Mouse (Mus musculus) neural tube, embryonic 14.5 days (tissue): ENCODE data around the gene Rab5if. TPM values are rescaled to one million over a fixed set of nuclear protein-coding genes. Genes with fewer than 3 reads are reported as not detected.
"Not testable (repeated sequence)": the region's sequence is repeated elsewhere in the genome, so short reads cannot be mapped to it uniquely, and the experiment has no call there.

Source experiments
- ATAC-seq: fragments of 200-750 bp; cut with Nextera tagmentation; 2 replicates; pipeline ENCODE4 v1.8.0; 2017; ENCODE audit warnings: low read depth, mild to moderate bottlenecking, moderate TSS enrichment, moderate library complexity
- H3K27ac ChIP-seq: fragments of 300-500 bp; sonication (generic); 2 replicates; pipeline ENCODE4 v1.5.1; 2014; ENCODE audit warnings: low read depth, mild to moderate bottlenecking, control low read depth, low read length, moderate library complexity, mixed read lengths
- H3K27me3 ChIP-seq: fragments of 300-500 bp; sonication (generic); 2 replicates; pipeline ENCODE4 v1.6.1; 2014; ENCODE audit warnings: low read length; ENCODE audit not compliant: control insufficient read depth, insufficient read depth
- H3K36me3 ChIP-seq: fragments of 300-500 bp; sonication (generic); 2 replicates; pipeline ENCODE4 v1.6.1; 2014; ENCODE audit warnings: low read length, mixed read lengths; ENCODE audit not compliant: control insufficient read depth, insufficient read depth
- H3K4me1 ChIP-seq: fragments of 300-500 bp; sonication (generic); 2 replicates; pipeline ENCODE4 v1.6.1; 2014; ENCODE audit warnings: low read length; ENCODE audit not compliant: control insufficient read depth, insufficient read depth
- H3K4me2 ChIP-seq: fragments of 300-500 bp; sonication (generic); 2 replicates; pipeline ENCODE4 v1.6.1; 2014; ENCODE audit warnings: mild to moderate bottlenecking, low read depth, low read length, control low read depth
- H3K4me3 ChIP-seq: fragments of 300-500 bp; sonication (generic); 2 replicates; pipeline ENCODE4 v1.5.1; 2014; ENCODE audit warnings: low read depth, low read length, control low read depth, mixed read lengths
- H3K9ac ChIP-seq: fragments of 300-500 bp; sonication (generic); replicated peaks from 2 replicates; pipeline ENCODE4 v1.6.1; 2014; ENCODE audit warnings: low read depth, mild to moderate bottlenecking, control low read depth, low read length, mixed read lengths
- H3K9me3 ChIP-seq: fragments of 300-500 bp; sonication (generic); 2 replicates; pipeline ENCODE4 v1.6.1; 2016; ENCODE audit warnings: low read length; ENCODE audit not compliant: control insufficient read depth
- WGBS: fragments of 180-500 bp; shearing (Covaris S2); extraction: QIAGEN DNeasy Blood & Tissue Kit; methylation state at CpG from one replicate; pipeline ENCODE4 v1.1.7; 2014; 5-methylcytosine and 5-hydroxymethylcytosine counted together
- polyA plus RNA-seq: library from polyadenylated mRNA; unstranded; fragments of >200 nt; fragmentation: Nextera tagmentation; extraction: Ambion mirVana; gene quantifications from 2 replicates; pipeline ENCODE4 v1.2.1, GENCODE M21; 2014

Gene Rab5if
- polyA plus RNA-seq, 1 experiment from 2014 or later = 165 TPM

DNA sequence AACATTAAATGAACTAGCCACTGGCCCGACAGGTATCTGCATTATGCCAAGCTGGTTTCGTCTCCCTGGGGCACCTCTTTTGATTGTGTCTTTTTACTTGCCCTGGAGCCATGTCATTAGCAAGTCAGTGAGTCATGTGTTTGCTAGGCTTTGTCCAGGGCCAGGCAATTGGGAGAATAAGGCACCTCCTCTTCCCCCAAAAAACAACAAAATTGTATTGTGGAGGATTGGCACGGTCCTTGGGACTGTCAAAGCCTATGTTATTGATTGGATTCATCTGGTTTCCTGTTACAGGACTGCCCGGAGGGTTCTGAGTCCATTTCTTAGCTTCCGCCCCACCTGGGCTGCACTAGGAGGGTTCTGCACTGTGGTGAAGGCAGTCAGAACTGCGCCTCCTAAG lies 15.3 kb upstream of the Rab5if start:
- H3K27ac ChIP-seq = no peak overlapping the region
- H3K27me3 ChIP-seq = no peaks in the 10 kb centered on the region
- H3K9ac ChIP-seq = no peak overlapping the region
- H3K36me3 ChIP-seq = peaks cover 4% of the 10 kb centered on the region; the same call in 1 of the 2 replicates
- H3K4me2 ChIP-seq = no peak overlapping the region
- no peak overlapping the region for H3K4me3 ChIP-seq
- no peak for ATAC-seq
- 56% methylated on average over 6 of the region's 6 CpGs for WGBS
- H3K4me1 ChIP-seq = peaks cover 14% of the 10 kb centered on the region; the same call in 1 of the 2 replicates
- H3K9me3 ChIP-seq = no peaks in the 10 kb centered on the region

DNA sequence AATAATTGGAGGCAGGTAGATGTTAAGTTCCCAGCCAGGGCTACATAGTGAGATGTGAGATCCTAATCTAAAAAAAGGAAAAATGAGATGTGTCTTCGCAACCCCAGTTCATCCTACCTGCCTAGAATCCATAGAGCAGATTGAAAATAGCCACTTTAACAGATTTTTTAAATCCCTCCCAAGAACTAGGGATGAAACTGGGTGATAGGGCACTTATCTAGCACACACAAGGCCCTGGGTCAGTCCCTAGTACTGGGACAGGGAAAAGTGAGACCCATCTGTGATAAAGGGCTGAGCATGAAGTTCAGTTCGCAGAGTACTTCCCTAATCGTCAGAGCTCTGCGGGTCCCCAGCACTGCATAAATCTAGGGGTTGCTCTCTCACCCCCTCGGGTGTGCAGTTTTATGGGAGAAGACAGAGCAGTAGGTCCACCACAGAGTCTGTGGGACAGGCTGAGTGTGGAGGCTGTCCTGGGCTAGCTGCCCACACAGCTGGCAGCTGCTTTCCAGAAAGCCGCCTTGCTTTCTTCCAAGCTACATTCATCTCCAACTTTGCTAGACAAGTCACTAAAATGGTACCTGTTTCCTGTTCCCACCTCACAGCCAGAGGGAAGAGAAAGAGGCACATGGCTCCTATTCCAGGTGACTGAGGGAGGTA lies 14.3 kb upstream of the Rab5if start:
- H3K36me3 ChIP-seq = peaks cover 4% of the 10 kb centered on the region; the same call in 1 of the 2 replicates
- H3K4me2 ChIP-seq = no peak overlapping the region
- H3K4me1 ChIP-seq = peaks cover 14% of the 10 kb centered on the region; the same call in 1 of the 2 replicates
- H3K9me3 ChIP-seq = no peaks in the 10 kb centered on the region
- no peak overlapping the region for H3K27ac ChIP-seq
- H3K9ac ChIP-seq = no peak overlapping the region
- H3K4me3 ChIP-seq = no peak overlapping the region
- 84% methylated on average over 6 of the region's 6 CpGs for WGBS
- no peak for ATAC-seq
- H3K27me3 ChIP-seq = no peaks in the 10 kb centered on the region

DNA sequence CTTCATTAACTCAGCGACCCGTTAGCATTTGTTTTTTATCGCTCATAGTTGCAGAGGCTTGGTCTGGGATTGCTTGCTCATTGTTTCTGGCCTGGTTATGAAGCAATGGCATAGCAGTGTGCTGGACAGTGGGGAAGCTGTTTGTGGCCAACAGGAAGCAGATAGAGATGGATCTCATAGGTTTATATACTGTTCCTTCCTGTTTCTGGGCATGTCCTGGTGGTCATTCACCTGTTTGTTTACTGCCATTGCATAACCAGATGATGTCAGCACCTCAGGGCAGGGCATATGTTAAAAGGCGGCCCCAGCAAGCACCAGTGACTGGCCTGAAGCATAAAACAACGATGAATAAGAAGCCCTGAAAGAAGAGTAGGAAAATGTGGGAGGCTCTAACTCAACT lies 12.4 kb upstream of the Rab5if start:
- no peak overlapping the region for H3K9ac ChIP-seq
- no peak overlapping the region for H3K27ac ChIP-seq

DNA sequence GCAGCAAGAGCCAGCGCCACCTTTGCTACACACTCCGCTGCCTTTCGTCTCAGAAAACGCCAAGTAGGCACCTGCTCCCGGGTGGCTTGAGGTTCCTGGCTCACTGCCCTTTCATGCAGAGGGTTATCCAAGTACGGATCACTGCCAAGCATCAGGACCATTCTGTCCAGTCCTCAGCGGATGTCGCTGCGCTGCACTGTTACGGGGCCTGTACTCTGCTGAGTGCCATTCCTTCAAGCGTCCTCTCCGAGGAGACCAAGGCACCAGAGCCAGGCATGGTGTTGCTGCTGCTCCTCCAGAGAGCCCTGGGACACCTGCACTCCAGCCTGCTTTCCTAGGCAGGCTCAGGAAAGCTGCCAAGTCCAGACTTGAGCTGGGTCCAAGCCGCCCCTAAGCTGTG lies 9.3 kb upstream of the Rab5if start:
- peak; percentile 65; the same call in 1 of the 2 replicates for ATAC-seq
- H3K4me1 ChIP-seq, H3K9me3 ChIP-seq, H3K4me2 ChIP-seq, H3K27me3 ChIP-seq, H3K9ac ChIP-seq, H3K27ac ChIP-seq, H3K4me3 ChIP-seq: not testable (repeated sequence)
- H3K36me3 ChIP-seq = peaks cover 17% of the 10 kb centered on the region; the same call in 1 of the 2 replicates
- WGBS = 73% methylated on average over 8 of the region's 13 CpGs

More for the DNA sequence above, 12.4 kb upstream of the Rab5if start:
- H3K4me2 ChIP-seq = no peak overlapping the region
- WGBS = 89% methylated on average over 5 of the region's 5 CpGs
- no peak for ATAC-seq
- peaks cover 6% of the 10 kb centered on the region; the same call in 1 of the 2 replicates for H3K4me1 ChIP-seq
- H3K27me3 ChIP-seq = no peaks in the 10 kb centered on the region
- peaks cover 4% of the 10 kb centered on the region; the same call in 1 of the 2 replicates for H3K36me3 ChIP-seq
- no peak overlapping the region for H3K4me3 ChIP-seq
- no peaks in the 10 kb centered on the region for H3K9me3 ChIP-seq

DNA sequence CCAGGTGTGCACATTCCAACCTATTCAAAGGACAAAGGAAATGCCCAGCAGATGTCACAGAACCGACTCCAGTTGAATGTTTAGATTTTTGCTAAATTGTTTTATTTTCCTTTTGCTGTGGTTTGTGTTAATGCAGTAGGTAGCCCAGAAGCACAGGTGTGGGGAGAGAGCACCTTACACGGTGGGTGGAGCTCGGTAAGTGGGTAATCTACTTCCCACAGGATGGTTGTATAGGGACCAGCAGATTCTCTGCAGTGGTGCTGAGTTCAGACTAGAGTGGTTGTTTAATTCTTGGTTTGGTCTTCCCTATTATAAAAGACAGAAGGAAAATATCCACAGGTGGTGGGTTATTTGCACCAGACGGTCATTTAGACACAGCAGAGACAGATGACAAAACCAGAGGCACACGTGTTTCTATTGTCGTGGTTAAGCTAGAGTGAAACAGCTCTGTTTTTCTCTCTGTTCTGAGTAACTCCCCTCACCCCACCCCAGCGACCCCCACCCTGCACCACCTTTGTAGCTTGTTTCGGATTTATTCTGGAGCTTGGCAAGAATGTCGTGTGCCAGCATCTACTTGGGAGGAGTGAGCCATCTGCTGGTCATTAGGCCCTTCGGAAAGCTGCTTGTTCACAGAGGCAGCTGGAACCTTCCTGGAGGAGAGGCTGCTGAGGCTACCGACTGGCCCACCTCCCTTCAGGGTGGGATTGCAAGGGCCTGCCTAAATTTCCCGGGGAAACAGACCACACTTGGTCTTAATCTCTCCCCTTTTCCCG lies 8.7 kb upstream of the Rab5if start:
- H3K4me3 ChIP-seq, ATAC-seq, H3K4me2 ChIP-seq, H3K9ac ChIP-seq, H3K27ac ChIP-seq, H3K9me3 ChIP-seq, H3K4me1 ChIP-seq, H3K27me3 ChIP-seq: not testable (repeated sequence)
- WGBS = 44% methylated on average over 13 of the region's 13 CpGs
- H3K36me3 ChIP-seq = peaks cover 17% of the 10 kb centered on the region; the same call in 1 of the 2 replicates

DNA sequence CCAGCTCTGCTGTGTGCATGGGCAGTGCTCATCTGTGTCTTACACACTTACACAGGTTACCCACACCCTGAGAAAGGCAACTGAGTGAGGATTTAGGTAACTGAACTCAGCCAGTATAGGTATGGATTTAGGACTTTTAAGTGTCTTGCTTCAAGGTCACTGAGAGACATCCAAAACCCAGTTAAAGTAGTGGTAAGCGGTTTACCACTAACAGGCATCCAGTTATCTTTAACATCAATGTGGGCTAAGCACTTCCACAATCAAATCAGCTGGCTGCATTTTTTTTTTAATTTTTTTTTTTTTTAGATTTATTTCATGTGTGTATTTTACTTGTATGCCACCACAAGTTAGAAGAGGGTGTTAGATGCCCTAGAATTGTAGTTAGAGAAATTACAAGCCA lies 6.6 kb upstream of the Rab5if start:
- Histone ChIP-seq H3K27ac (no peak overlapping the region), H3K9me3 (no peaks in the 10 kb centered on the region), H3K9ac (no peak overlapping the region), H3K4me3 (no peak overlapping the region), H3K4me1 (peaks cover 4% of the 10 kb centered on the region; the same call in 1 of the 2 replicates), H3K4me2 (no peak overlapping the region), H3K36me3 (peaks cover 17% of the 10 kb centered on the region; the same call in 1 of the 2 replicates), H3K27me3 (no peaks in the 10 kb centered on the region)
- no peak for ATAC-seq
- WGBS = 97% methylated on average over 1 of the region's 1 CpGs

DNA sequence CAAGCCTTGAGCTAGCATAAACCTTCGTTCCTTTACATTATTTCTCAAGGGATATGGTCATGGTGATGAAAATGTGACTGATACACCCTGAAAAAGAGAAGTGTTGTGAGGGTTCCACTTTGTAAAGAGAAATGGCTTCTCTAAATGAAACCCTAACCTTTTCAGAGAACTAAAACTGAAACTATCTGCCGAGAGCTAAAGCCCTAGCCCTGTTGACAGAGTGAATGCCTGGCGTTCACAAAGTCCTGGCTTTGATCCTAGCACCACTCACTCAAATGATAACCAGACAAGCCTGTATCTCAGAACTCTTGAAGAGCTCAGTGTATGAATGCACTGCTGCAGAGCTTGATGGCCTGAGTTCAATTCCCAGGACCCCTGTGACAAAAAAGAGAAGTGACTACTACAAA lies 5.5 kb upstream of the Rab5if start:
- WGBS = 83% methylated on average over 3 of the region's 3 CpGs
- no peak for ATAC-seq
- Histone ChIP-seq H3K9ac (no peak overlapping the region), H3K9me3 (no peaks in the 10 kb centered on the region), H3K27me3 (no peaks in the 10 kb centered on the region), H3K4me2 (no peak overlapping the region), H3K36me3 (0 out of 2 replicates have a peak, but pooled peaks cover 14% of the 10 kb centered on the region), H3K4me3 (no peak overlapping the region), H3K27ac (no peak overlapping the region), H3K4me1 (peaks cover 12% of the 10 kb centered on the region)

DNA sequence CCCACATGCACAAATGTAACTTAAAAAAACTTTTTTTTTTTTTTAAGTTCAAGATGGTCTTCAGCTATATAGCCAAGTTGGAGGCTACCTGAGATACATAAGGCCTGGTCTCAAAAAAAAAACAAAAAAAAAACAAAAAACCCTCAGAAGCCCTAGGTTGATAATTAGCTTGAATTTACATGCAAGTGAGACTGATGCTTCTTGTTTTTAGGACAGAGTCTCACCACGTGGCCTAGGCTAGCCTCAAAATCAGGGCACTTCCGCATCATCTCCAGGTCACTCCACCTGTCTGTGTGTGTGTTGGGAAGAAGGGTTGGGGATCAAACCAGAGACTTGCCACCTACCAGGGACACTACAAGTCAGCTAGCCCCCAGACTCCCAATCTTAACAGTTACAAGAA lies 5.1 kb upstream of the Rab5if start, which contains the start of gene 4930518I15Rik:
Gene 4930518I15Rik (minus strand): TSS at position 112 of the 400 bp plus-strand sequence.
- WGBS = 94% methylated on average over 2 of the region's 2 CpGs
- Histone ChIP-seq H3K9me3 (no peaks in the 10 kb centered on the region), H3K9ac (no peak within 1 kb of the TSS), H3K4me3 (no peak within 1 kb of the TSS), H3K4me2 (no peak within 1 kb of the TSS), H3K36me3 (0 out of 2 replicates have a peak, but pooled peaks cover 14% of the 10 kb centered on the region), H3K4me1 (peaks cover 12% of the 10 kb centered on the region), H3K27me3 (no peaks in the 10 kb centered on the region), H3K27ac (no peak within 1 kb of the TSS)
- ATAC-seq = no peak

DNA sequence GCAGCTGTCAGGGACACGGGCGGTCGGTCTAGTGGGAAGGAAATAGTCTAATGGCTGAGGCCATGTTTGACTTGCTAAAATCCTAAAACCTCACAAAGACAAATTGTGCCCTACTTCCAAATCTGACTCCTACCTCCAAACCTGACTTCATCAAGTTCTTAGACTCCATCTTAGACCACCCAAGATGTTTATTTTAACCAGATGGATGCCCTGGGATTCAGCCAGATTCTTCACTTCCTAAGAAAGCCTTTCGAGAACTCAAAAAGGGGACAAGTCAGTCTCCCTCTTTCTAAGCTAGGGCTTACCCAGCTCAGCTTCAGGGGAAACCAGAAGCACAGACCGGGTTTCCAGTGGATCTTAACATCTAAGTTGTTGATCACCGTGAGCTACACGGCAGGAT lies 4.3 kb upstream of the Rab5if start:
- Histone ChIP-seq H3K27me3 (no peaks in the 10 kb centered on the region), H3K9me3 (no peaks in the 10 kb centered on the region), H3K27ac (no peak overlapping the region), H3K36me3 (0 out of 2 replicates have a peak, but pooled peaks cover 14% of the 10 kb centered on the region), H3K4me2 (no peak overlapping the region), H3K9ac (no peak overlapping the region), H3K4me1 (peaks cover 13% of the 10 kb centered on the region), H3K4me3 (no peak overlapping the region)
- ATAC-seq = no peak
- WGBS = 86% methylated on average over 7 of the region's 7 CpGs
